Mouse (Mus musculus) left cerebral cortex, postnatal 25 days (tissue): ENCODE data around the gene Knl1. TPM values are rescaled to one million over a fixed set of nuclear protein-coding genes. Genes with fewer than 3 reads are reported as not detected.

Experiments used
- DNase-seq, 2 experiments: peaks; one replicate each; pipeline ENCODE4 v3.0.0; 2022; ENCODE audit warnings: low spot score in 2 of 2, mixed read lengths in 1 of 2
- intact Hi-C: fragments of 180-260 bp; cut with DNase I; formaldehyde crosslinking; loops from one replicate; pipeline ENCODE4 v1.15.1; 2025
- total RNA-seq, 2 experiments: library from RNA; stranded (reverse); gene quantifications; 2 replicates each; pipeline ENCODE4 v1.2.3; 2021

Gene Knl1
- total RNA-seq, 2 experiments from 2014 or later = 0.23 to 0.43 TPM

GRCm38 (mm10) chr2:119147775-119148174 is 100.9 kb downstream of the Knl1 start:
- DNase-seq = peak; percentile 33 to 74
- intact Hi-C loops = no loop called here

DNA sequence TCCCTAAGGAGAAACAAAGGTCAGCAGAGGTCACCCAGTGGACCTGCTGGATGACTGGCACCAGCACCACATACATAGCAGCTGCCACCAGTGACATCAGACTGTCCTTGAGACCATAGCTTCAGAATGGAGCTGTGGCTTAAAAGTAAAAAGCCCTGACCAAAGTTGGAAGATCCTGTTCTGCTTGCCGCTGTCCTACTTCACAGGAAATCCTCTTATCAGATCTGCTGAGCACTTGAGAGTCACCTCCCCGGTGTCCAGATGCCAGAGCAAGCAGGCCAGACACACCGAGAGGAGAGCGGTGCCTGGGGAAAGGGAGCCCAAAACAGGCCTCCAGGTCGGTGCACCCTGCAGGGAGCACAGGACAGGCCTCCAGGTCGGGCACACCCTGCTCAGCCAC is 105.3 kb downstream of the Knl1 start:
- intact Hi-C loops = no loop called here
- no peak for DNase-seq

DNA sequence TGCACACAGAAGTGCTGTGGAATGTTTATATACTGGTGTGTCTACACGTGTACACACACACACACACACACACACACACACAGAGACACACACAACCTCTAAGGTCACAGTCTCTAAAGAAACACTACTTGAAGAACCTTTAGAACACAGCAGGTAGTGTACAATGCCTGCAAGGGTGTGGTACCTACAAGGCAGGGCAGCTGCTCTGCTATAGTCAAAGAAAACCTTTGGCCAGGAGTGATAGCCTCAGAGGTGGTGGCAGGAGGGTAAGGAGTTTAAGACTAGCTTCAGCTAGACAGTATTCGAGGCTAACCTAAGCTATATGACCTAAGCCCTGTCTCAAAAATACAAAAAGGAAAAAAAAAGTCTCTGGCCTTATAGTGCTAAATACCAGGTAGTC is 107.8 kb downstream of the Knl1 start:
- no peak for DNase-seq
- intact Hi-C loops = loop anchor here (5.0 kb wide), 1 partner anchor 107 kb away; the partner anchor contains the start of gene Knl1

Other genes starting within 250 kb of the Knl1 start
- gene Knstrn, start 233.1 kb upstream of the Knl1 start, total RNA-seq = 1 to 10 TPM in 1 of 2 experiments, under 1 TPM in 1; 0.94 to 2.2 TPM
- 10 to 100 TPM; 57.3 to 70.7 TPM for gene Ivd, start 185.2 kb upstream of the Knl1 start, total RNA-seq
- 10 to 100 TPM; 38.8 to 41.9 TPM for gene Bahd1, start 146.7 kb upstream of the Knl1 start, total RNA-seq
- 1 to 10 TPM; 2.3 to 2.5 TPM for gene Chst14, start 120.6 kb upstream of the Knl1 start, total RNA-seq
- 10 to 100 TPM; 50.5 to 51.0 TPM for gene Ccdc32, start 17.7 kb upstream of the Knl1 start, total RNA-seq
- 1 to 10 TPM; 7.6 to 7.7 TPM for gene Rpusd2, start 12.3 kb upstream of the Knl1 start, total RNA-seq
- under 1 TPM; 0.46 to 0.94 TPM for gene Rad51, start 65.7 kb downstream of the Knl1 start, total RNA-seq
- gene Rmdn3, start 109.9 kb downstream of the Knl1 start, total RNA-seq = 10 to 100 TPM; 56.5 to 62.4 TPM
- gene Gchfr, start 120.7 kb downstream of the Knl1 start, total RNA-seq = not detected
- not detected for gene Gm14137, start 127.4 kb downstream of the Knl1 start, total RNA-seq
- 10 to 100 TPM; 28.8 to 32.2 TPM for gene Zfyve19, start 161.5 kb downstream of the Knl1 start, total RNA-seq
- gene Dnajc17, start 161.7 kb downstream of the Knl1 start, total RNA-seq = 10 to 100 TPM; 16.4 to 18.5 TPM
- gene Ppp1r14d, start 182.8 kb downstream of the Knl1 start, total RNA-seq = not detected
- gene Spint1, start 190.2 kb downstream of the Knl1 start, total RNA-seq = 1 to 10 TPM; 1.3 to 1.4 TPM
- 1 to 10 TPM; 7.9 to 9.0 TPM for gene Rhov, start 224.2 kb downstream of the Knl1 start, total RNA-seq
- gene Vps18, start 241.6 kb downstream of the Knl1 start, total RNA-seq = 10 to 100 TPM; 48.4 to 48.9 TPM